Mouse (Mus musculus): ENCODE data around the gene Urm1.

- peak; percentile 36; the same call in 1 of the 2 replicates for TF ChIP-seq POLR2A (IDR thresholded peaks at IDR 0.05; ENCODE audit: low read depth, low read length)
- no peak for TF ChIP-seq CTCF (IDR thresholded peaks at IDR 0.05; ENCODE audit: borderline replicate concordance, insufficient read depth, low read length)
Observed at GRCm38 (mm10) chr2:29879964-29880830, 60.3 kb downstream of the Urm1 start.
